Mouse (Mus musculus) limb, embryonic 11.5 days (tissue): Measurements from ENCODE around the gene Sgf29. TPM values are rescaled to one million over a fixed set of nuclear protein-coding genes. Genes with fewer than 3 reads are reported as not detected.

Source experiments
- polyA plus RNA-seq: library from polyadenylated mRNA; unstranded; fragments of >200 nt; fragmentation: Nextera tagmentation; extraction: Ambion mirVana; gene quantifications from 2 replicates; pipeline ENCODE4 v1.2.1, GENCODE M21; 2014

The Sgf29 gene
- polyA plus RNA-seq, 1 experiment from 2014 or later = 61.9 TPM

Other genes starting within 250 kb of the Sgf29 start
- 0.41 TPM in 1 of 2 replicates, not detected in the other for gene Cd19, start 234.4 kb upstream of the Sgf29 start, polyA plus RNA-seq
- 25.8 and 28.1 TPM in 2 replicates for gene Rabep2, start 220.6 kb upstream of the Sgf29 start, polyA plus RNA-seq
- gene Atp2a1, start 186.2 kb upstream of the Sgf29 start, polyA plus RNA-seq = 16.0 and 18.8 TPM in 2 replicates
- 50.7 and 51.3 TPM in 2 replicates for gene Sh2b1, start 173.9 kb upstream of the Sgf29 start, polyA plus RNA-seq
- gene Tufm, start 161.9 kb upstream of the Sgf29 start, polyA plus RNA-seq = 165 and 170 TPM in 2 replicates
- 62.0 and 66.3 TPM in 2 replicates for gene Atxn2l, start 145.9 kb upstream of the Sgf29 start, polyA plus RNA-seq
- 195 and 204 TPM in 2 replicates for gene Eif3c, start 82.9 kb upstream of the Sgf29 start, polyA plus RNA-seq
- 0.34 and 0.61 TPM in 2 replicates for gene Apobr, start 64.4 kb upstream of the Sgf29 start, polyA plus RNA-seq
- gene Cln3, start 63.5 kb upstream of the Sgf29 start, polyA plus RNA-seq = 27.9 and 33.6 TPM in 2 replicates
- not detected in 2 replicates for gene Il27, start 54.4 kb upstream of the Sgf29 start, polyA plus RNA-seq
- gene Nupr1, start 18.4 kb upstream of the Sgf29 start, polyA plus RNA-seq = 0.31 and 1.3 TPM in 2 replicates
- 0.23 and 0.47 TPM in 2 replicates for gene Sult1a1, start 27.1 kb downstream of the Sgf29 start, polyA plus RNA-seq
- gene Bola2, start 46.1 kb downstream of the Sgf29 start, polyA plus RNA-seq = 152 and 160 TPM in 2 replicates
- 8.8 and 9.3 TPM in 2 replicates for gene Slx1b, start 46.5 kb downstream of the Sgf29 start, polyA plus RNA-seq
- gene Coro1a, start 58.5 kb downstream of the Sgf29 start, polyA plus RNA-seq = 35.9 and 37.7 TPM in 2 replicates
- gene Mapk3, start 110.3 kb downstream of the Sgf29 start, polyA plus RNA-seq = 35.4 and 37.4 TPM in 2 replicates
- gene Gdpd3, start 117.0 kb downstream of the Sgf29 start, polyA plus RNA-seq = 1.7 and 2.4 TPM in 2 replicates
- 97.8 and 112 TPM in 2 replicates for gene Ypel3, start 127.6 kb downstream of the Sgf29 start, polyA plus RNA-seq
- gene Tbx6, start 132.2 kb downstream of the Sgf29 start, polyA plus RNA-seq = 0.45 and 0.67 TPM in 2 replicates
- gene Ppp4c, start 143.2 kb downstream of the Sgf29 start, polyA plus RNA-seq = 400 and 426 TPM in 2 replicates
- gene Fam57b, start 148.4 kb downstream of the Sgf29 start, polyA plus RNA-seq = not detected in 2 replicates
- gene 4930451I11Rik, start 182.3 kb downstream of the Sgf29 start, polyA plus RNA-seq = not detected in 2 replicates
- 0.85 and 1.5 TPM in 2 replicates for gene Doc2a, start 198.1 kb downstream of the Sgf29 start, polyA plus RNA-seq
- gene Hirip3, start 212.7 kb downstream of the Sgf29 start, polyA plus RNA-seq = 25.9 and 29.4 TPM in 2 replicates
- 117 and 118 TPM in 2 replicates for gene Ino80e, start 213.1 kb downstream of the Sgf29 start, polyA plus RNA-seq
- 30.4 and 31.6 TPM in 2 replicates for gene Taok2, start 235.4 kb downstream of the Sgf29 start, polyA plus RNA-seq